Mouse (Mus musculus) embryonic facial prominence, embryonic 14.5 days (tissue): ENCODE data around the gene Rbp1. TPM values are rescaled to one million over a fixed set of nuclear protein-coding genes. Genes with fewer than 3 reads are reported as not detected.
A peak's percentile ranks its signal among the peaks of the same experiment; 100 is the strongest.

ENCODE experiments used
- ATAC-seq: fragments of 200-750 bp; cut with Nextera tagmentation; 2 replicates; pipeline ENCODE4 v1.8.0; 2017; ENCODE audit warnings: low read depth, moderate number of reproducible peaks, moderate TSS enrichment
- DNase-seq: peaks from one replicate; pipeline ENCODE4 v3.0.0-alpha.2; 2015; ENCODE audit warnings: low spot score
- H3K27ac ChIP-seq: fragments of 300-500 bp; sonication (generic); replicated peaks from 2 replicates; pipeline ENCODE4 v1.5.1; 2014; ENCODE audit warnings: low read depth, mild to moderate bottlenecking, low read length, moderate library complexity
- H3K27me3 ChIP-seq: fragments of 300-500 bp; sonication (generic); replicated peaks from 2 replicates; pipeline ENCODE4 v1.6.1; 2014; ENCODE audit warnings: low read length; ENCODE audit not compliant: control insufficient read depth, insufficient read depth
- H3K36me3 ChIP-seq: fragments of 300-500 bp; sonication (generic); 2 replicates; pipeline ENCODE4 v1.6.1; 2014; ENCODE audit warnings: low read length, mixed read lengths; ENCODE audit not compliant: control insufficient read depth, insufficient read depth
- H3K4me1 ChIP-seq: fragments of 300-500 bp; sonication (generic); 2 replicates; pipeline ENCODE4 v1.6.1; 2014; ENCODE audit warnings: antibody characterized with exemption, low read length; ENCODE audit not compliant: control insufficient read depth, insufficient read depth
- H3K4me2 ChIP-seq: fragments of 300-500 bp; sonication (generic); 2 replicates; pipeline ENCODE4 v1.6.1; 2014; ENCODE audit warnings: low read depth, mild to moderate bottlenecking, low read length, moderate library complexity, mixed read lengths
- H3K4me3 ChIP-seq: fragments of 300-500 bp; sonication (generic); 2 replicates; pipeline ENCODE4 v1.5.1; 2014; ENCODE audit warnings: low read depth, mild to moderate bottlenecking, low read length
- H3K9ac ChIP-seq: fragments of 300-500 bp; sonication (generic); 2 replicates; pipeline ENCODE4 v1.6.1; 2014; ENCODE audit warnings: low read depth, mild to moderate bottlenecking, low read length, moderate library complexity, mixed read lengths
- H3K9me3 ChIP-seq: fragments of 300-500 bp; sonication (generic); 2 replicates; pipeline ENCODE4 v1.6.1; 2016; ENCODE audit warnings: low read length; ENCODE audit not compliant: control insufficient read depth
- WGBS: fragments of 180-500 bp; shearing (Covaris S2); extraction: QIAGEN DNeasy Blood & Tissue Kit; methylation state at CpG from one replicate; pipeline ENCODE4 v1.1.7; 2014; 5-methylcytosine and 5-hydroxymethylcytosine counted together
- polyA plus RNA-seq: library from polyadenylated mRNA; unstranded; fragments of >200 nt; fragmentation: Nextera tagmentation; extraction: Ambion mirVana; gene quantifications from 2 replicates; pipeline ENCODE4 v1.2.1, GENCODE M21; 2014

Gene Rbp1
- polyA plus RNA-seq, 1 experiment from 2014 or later, result 60.5 TPM

DNA sequence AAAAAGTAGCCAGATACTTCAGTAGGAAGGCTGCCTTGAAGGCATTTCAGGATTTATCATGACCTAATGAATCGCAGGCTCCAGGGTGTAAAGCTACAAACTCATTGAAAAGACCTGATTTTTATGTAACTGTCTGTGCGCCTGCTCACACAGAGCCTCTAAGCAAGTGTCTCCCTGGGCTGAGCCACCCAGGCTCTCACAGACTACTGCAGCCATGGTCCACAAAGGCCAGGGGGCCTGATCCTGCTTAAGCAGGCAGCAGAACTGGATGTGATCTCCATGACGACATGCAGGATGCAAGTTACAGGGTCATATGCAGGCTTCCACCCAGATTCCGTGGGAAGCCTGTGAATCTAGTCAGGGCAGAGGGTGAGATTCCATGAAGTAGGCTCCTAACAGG is 29.3 kb upstream of the Rbp1 start:
- no peak overlapping the region for H3K4me2 ChIP-seq
- no peak overlapping the region for H3K27ac ChIP-seq
- WGBS, result 75% methylated on average over 4 of the region's 4 CpGs
- no peaks in the 10 kb centered on the region for H3K9me3 ChIP-seq
- no peak for DNase-seq
- peaks cover 3% of the 10 kb centered on the region; the same call in 1 of the 2 replicates for H3K4me1 ChIP-seq
- no peaks in the 10 kb centered on the region for H3K36me3 ChIP-seq
- no peak overlapping the region for H3K9ac ChIP-seq
- no peaks in the 10 kb centered on the region for H3K27me3 ChIP-seq
- H3K4me3 ChIP-seq, result no peak overlapping the region
- no peak for ATAC-seq

DNA sequence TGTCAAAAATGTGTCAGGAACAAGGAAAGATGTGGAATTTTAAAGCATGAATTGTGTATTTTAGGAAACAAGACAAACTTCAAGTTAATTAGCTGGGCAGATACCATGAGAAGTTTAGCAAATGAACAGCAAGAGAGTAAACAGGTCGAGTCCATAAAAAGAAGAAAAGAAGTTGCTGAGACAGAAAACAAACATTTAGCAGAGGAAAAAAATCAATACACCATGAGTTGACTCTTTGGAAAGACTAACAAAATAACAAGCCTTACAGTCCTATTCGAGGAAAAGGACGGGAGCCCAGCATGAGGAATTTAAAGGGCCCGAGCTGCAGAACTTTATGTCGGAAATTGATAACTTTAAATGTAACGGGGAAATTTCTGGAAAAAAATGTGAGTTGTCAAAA is 25.6 kb upstream of the Rbp1 start:
- WGBS, result 77% methylated on average over 6 of the region's 6 CpGs
- H3K36me3 ChIP-seq, result no peaks in the 10 kb centered on the region
- H3K4me2 ChIP-seq, result no peak overlapping the region
- H3K4me1 ChIP-seq, result no peaks in the 10 kb centered on the region
- ATAC-seq, result no peak
- no peak overlapping the region for H3K9ac ChIP-seq
- no peaks in the 10 kb centered on the region for H3K27me3 ChIP-seq
- H3K4me3 ChIP-seq, result no peak overlapping the region
- no peaks in the 10 kb centered on the region for H3K9me3 ChIP-seq
- DNase-seq, result no peak
- H3K27ac ChIP-seq, result no peak overlapping the region

DNA sequence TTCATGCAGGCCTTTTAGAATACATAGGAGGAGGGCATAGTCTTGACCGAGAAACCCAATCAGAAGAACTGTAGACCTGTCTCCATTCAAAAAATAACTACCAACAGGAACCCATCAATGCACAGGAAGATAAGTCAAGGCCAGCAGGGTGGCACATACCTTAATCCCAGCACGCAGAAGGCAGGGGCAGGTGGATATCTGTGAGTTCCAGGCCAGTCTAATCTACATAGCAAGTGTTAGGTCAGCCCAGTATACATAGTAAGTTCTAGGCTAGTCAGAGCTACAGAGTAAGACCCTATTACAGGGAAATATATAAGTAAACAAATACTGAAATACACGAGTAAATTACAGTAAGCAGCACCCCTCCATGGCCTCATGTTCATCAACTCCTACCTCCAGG is 24.9 kb upstream of the Rbp1 start:
- H3K9ac ChIP-seq, result no peak overlapping the region
- H3K27me3 ChIP-seq, result no peaks in the 10 kb centered on the region
- H3K4me3 ChIP-seq, result no peak overlapping the region
- DNase-seq, result no peak
- no peaks in the 10 kb centered on the region for H3K4me1 ChIP-seq
- no peak overlapping the region for H3K4me2 ChIP-seq
- 83% methylated on average over 3 of the region's 3 CpGs for WGBS
- H3K27ac ChIP-seq, result no peak overlapping the region
- H3K36me3 ChIP-seq, result no peaks in the 10 kb centered on the region
- no peak for ATAC-seq
- H3K9me3 ChIP-seq, result no peaks in the 10 kb centered on the region

DNA sequence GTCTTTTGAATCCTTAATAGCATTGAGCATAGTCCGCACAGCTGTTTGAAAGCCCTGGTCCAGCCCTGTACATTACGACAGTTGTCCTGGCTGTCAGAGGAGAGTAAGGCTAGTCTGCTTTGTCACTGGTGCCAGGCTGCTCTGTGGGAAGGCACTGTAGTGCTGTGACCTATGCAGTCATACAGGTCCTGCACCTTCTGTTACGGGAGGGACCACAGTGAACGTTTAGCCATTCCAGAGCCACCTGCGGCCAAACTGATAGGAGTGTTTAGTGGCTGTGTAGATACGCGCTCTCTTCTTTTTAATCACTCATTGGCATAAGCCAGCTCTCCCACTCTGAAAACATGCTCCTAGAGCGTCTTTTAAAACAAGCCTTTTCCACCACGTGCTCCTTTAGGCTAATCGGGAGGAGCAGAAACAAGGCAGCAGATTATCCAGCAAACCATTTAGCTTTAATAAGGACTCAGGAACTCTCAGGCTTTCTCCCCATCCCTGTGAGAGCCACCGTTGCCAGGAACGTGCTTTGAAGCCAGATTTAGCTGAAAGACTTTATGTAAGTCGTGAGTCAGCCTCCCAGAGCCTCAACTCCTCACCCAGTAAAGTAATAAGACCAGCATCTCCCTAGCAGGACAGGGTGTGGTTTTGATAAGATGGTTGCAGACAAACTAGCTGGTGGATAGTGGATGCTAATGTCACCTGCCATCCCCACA is 22.4 kb upstream of the Rbp1 start:
- Histone ChIP-seq H3K4me3 (no peak overlapping the region), H3K36me3 (no peaks in the 10 kb centered on the region), H3K4me1 (no peaks in the 10 kb centered on the region), H3K27ac (no peak overlapping the region), H3K4me2 (no peak overlapping the region), H3K9ac (no peak overlapping the region), H3K27me3 (no peaks in the 10 kb centered on the region), H3K9me3 (no peaks in the 10 kb centered on the region)
- no peak for ATAC-seq
- WGBS, result 75% methylated on average over 13 of the region's 13 CpGs
- no peak for DNase-seq

DNA sequence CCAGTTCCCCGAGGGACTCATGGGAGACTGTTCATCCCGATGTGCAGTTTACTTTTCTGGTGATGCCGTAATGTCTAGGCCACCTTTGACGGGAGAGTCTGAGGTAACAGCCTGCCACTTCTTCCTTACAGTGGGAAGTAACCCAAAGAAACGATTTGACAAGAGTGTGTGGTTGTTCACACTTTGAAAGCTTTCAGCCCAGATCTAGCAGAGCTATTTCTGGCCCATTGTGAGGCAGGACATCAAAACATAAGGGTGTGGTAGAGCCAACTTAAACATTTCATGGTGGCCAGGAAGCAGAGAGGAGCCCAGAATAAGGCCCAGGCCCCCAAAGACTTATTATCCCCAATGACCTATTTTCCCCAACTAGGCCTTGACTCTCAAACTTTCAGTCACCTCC is 21.1 kb upstream of the Rbp1 start:
- ATAC-seq (no peak), DNase-seq (no peak)
- no peak overlapping the region for H3K4me3 ChIP-seq
- no peaks in the 10 kb centered on the region for H3K4me1 ChIP-seq
- 79% methylated on average over 5 of the region's 5 CpGs for WGBS
- no peaks in the 10 kb centered on the region for H3K9me3 ChIP-seq
- no peaks in the 10 kb centered on the region for H3K27me3 ChIP-seq
- H3K27ac ChIP-seq, result no peak overlapping the region
- no peak overlapping the region for H3K9ac ChIP-seq
- H3K36me3 ChIP-seq, result no peaks in the 10 kb centered on the region
- H3K4me2 ChIP-seq, result no peak overlapping the region

DNA sequence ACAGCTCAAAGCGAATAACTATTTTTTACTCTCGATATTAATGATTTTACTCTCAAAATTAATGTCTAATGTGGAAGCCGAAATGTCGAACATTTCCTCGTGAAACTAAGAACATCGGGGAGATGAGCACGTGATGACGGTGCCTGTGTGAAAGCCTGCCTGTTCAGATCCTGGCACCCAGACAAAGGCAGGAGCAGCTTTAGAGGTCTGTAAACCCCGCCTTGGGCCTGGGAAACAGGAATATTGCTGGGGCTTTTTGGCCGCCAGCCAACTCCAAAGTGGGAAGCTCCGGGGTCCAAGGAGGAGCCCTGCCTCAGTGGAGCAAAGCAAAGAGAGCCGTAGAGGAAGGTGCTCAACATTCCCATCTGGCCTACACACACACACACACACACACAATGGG is 15.0 kb upstream of the Rbp1 start:
- Histone ChIP-seq H3K9ac (no peak overlapping the region), H3K4me2 (no peak overlapping the region), H3K27ac (no peak overlapping the region), H3K36me3 (no peaks in the 10 kb centered on the region), H3K27me3 (no peaks in the 10 kb centered on the region), H3K4me3 (no peak overlapping the region), H3K9me3 (no peaks in the 10 kb centered on the region), H3K4me1 (no peaks in the 10 kb centered on the region)
- WGBS, result 65% methylated on average over 12 of the region's 12 CpGs
- DNase-seq (peak; percentile 17), ATAC-seq (no peak)

DNA sequence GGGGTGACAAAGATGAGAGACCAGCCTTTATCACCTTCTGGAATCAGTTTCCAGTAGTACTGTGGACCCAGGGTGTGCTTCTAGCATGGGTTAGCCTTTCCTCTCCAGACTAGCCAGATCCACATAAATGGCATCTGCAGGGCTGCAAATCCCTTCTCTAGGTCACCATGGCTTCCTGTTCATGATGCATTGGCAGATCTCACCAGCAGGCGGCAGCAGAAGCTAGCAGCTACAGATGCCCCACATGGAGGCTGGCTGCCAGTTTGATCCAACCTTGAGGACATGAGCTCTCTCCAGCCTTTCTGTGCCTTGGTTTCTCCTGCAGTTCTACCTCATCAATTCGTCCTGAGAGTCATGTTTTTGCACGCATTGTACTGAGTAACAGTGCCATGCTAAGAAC is 13.6 kb upstream of the Rbp1 start:
- peak; percentile 30; the same call in 1 of the 2 replicates for ATAC-seq
- WGBS, result 38% methylated on average over 3 of the region's 3 CpGs
- Histone ChIP-seq H3K4me1 (no peaks in the 10 kb centered on the region), H3K27me3 (no peaks in the 10 kb centered on the region), H3K4me3 (no peak overlapping the region), H3K36me3 (no peaks in the 10 kb centered on the region), H3K27ac (no peak overlapping the region), H3K9me3 (no peaks in the 10 kb centered on the region), H3K9ac (no peak overlapping the region), H3K4me2 (no peak overlapping the region)
- DNase-seq, result peak; percentile 60

DNA sequence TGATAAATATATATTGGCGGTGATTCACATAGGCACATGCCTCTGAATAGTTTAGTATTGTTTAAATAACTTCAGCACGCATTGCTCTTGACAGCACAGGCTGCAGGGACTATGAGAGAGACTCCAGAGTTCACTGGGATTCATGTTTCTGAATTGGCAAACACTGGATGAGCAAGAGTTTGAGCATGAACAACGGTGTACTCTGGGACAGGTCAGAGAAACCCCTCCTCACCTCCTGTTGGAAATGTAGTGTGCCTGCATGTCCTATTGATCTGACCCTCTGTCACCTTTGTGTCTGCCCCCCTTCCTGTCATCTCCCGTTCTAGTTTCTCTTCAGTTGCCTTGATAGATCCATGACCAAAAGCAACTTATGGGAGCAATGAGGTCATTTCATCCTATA is 7.3 kb upstream of the Rbp1 start:
- ATAC-seq (no peak), DNase-seq (no peak)
- no peak overlapping the region for H3K27ac ChIP-seq
- no peak overlapping the region for H3K4me2 ChIP-seq
- peaks cover 5% of the 10 kb centered on the region; the same call in 1 of the 2 replicates for H3K4me1 ChIP-seq
- no peaks in the 10 kb centered on the region for H3K9me3 ChIP-seq
- 88% methylated on average over 4 of the region's 4 CpGs for WGBS
- H3K36me3 ChIP-seq, result no peaks in the 10 kb centered on the region
- no peak overlapping the region for H3K9ac ChIP-seq
- H3K4me3 ChIP-seq, result no peak overlapping the region
- no peaks in the 10 kb centered on the region for H3K27me3 ChIP-seq

DNA sequence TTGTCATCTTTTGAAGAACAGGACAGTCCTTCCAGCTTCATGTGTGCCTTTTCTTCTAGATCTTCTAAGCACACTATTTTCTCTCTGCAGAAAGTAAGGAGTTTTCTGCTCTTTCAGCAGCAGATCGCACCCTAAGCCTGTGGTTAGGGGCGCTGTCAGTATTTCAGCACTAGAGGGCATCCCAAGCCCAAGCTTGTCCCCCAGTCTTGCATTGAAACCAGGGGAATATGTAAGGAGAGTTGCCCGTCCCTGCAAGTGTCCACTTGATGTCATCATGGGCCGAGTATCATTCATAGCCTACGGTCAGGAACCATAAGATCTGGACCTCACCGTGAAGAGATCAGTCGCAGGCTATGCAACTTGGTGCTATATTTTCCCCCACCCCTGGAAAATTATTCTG is 4.8 kb upstream of the Rbp1 start:
- WGBS, result 49% methylated on average over 7 of the region's 7 CpGs
- ATAC-seq, result no peak

More for the DNA sequence above, 4.8 kb upstream of the Rbp1 start:
- Histone ChIP-seq H3K4me3 (no peak overlapping the region), H3K4me2 (no peak overlapping the region), H3K9ac (no peak overlapping the region), H3K36me3 (no peaks in the 10 kb centered on the region), H3K4me1 (peaks cover 8% of the 10 kb centered on the region; the same call in 1 of the 2 replicates), H3K9me3 (no peaks in the 10 kb centered on the region), H3K27ac (no peak overlapping the region), H3K27me3 (no peaks in the 10 kb centered on the region)
- DNase-seq, result peak; percentile 48
